Mouse (Mus musculus): Measurements from ENCODE around the gene Ptprn2.

DNA sequence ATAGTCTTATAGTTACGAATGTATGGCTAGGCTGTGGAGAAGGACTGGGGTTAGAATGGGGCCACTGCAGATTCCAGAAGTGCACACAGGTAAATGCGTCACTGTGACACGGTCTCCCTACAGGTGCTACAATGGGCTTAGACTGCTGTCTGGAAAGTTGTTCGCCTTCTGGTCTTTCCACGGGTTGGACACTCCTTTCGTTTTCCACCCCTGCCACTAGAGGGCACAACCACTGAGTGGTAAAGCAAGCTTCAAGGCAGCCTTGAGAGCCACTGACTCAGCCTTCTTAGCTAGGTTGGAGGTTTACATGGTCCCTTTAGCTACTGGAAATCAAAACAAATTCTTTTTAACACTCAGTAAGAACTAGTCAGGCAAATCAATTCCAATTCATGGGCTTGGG is 492.7 kb downstream of the Ptprn2 start:
- TF ChIP-seq CTCF (IDR thresholded peaks at IDR 0.05; ENCODE audit: control insufficient read depth, insufficient read depth, insufficient replicate concordance, low read depth, low read length), result no peak
- TF ChIP-seq POLR2A (IDR thresholded peaks at IDR 0.05; ENCODE audit: control insufficient read depth, low read depth, low read length), result no peak
